Mouse (Mus musculus): ENCODE results near the gene Casp6. TPM values are rescaled to one million over a fixed set of nuclear protein-coding genes. Genes with fewer than 3 reads are reported as not detected.

Casp6 gene
- polyA plus RNA-seq (2012), result 17.0 and 22.3 TPM in 2 replicates

GRCm38 (mm10) chr3:129901271-129901809 lies at the start of gene Casp6:
TSS of gene Casp6 (plus strand) at chr3:129901425.

GRCm38 (mm10) chr3:129878405-129879021 lies 22.7 kb upstream of the Casp6 start, which contains the start of gene Pla2g12a:
TSS of gene Pla2g12a (plus strand) at chr3:129878606.

Other genes starting within 250 kb of the Casp6 start
- 0.26 and 0.41 TPM in 2 replicates for gene Egf, start 146.1 kb upstream of the Casp6 start, polyA plus RNA-seq (2012)
- not detected in 2 replicates for gene Lrit3, start 97.4 kb upstream of the Casp6 start, polyA plus RNA-seq (2012)
- gene Rrh, start 78.8 kb upstream of the Casp6 start, polyA plus RNA-seq (2012), result 0.12 TPM in 1 of 2 replicates, not detected in the other
- gene Gar1, start 70.0 kb upstream of the Casp6 start, polyA plus RNA-seq (2012), result 110 and 190 TPM in 2 replicates
- 0.04 TPM in 1 of 2 replicates, not detected in the other for gene Cfi, start 65.5 kb upstream of the Casp6 start, polyA plus RNA-seq (2012)
- gene Pla2g12a, start 22.8 kb upstream of the Casp6 start, polyA plus RNA-seq (2012), result 63.0 and 82.0 TPM in 2 replicates
- 5.0 and 13.1 TPM in 2 replicates for gene Mcub, start 68.8 kb downstream of the Casp6 start, polyA plus RNA-seq (2012)
- 76.5 and 78.0 TPM in 2 replicates for gene Sec24b, start 160.1 kb downstream of the Casp6 start, polyA plus RNA-seq (2012)
- 0.04 and 0.06 TPM in 2 replicates for gene Col25a1, start 230.1 kb downstream of the Casp6 start, polyA plus RNA-seq (2012)